Mouse (Mus musculus): ENCODE results near the gene Mtx3. TPM values are rescaled to one million over a fixed set of nuclear protein-coding genes. Genes with fewer than 3 reads are reported as not detected.

Gene Mtx3
- polyA plus RNA-seq, 2 experiments, result 5.6 to 27.3 TPM

- Histone ChIP-seq H3K9me3 (ENCODE audit: control insufficient read depth, low read length) (no peaks in the 10 kb centered on the region), H3K9ac (ENCODE audit: low read depth, low read length, severe bottlenecking) (no peak overlapping the region)
Measured at GRCm38 (mm10) chr13:92879514-92879913, 35.0 kb downstream of the Mtx3 start.

GRCm38 (mm10) chr13:92879933-92880332 is 35.4 kb downstream of the Mtx3 start:
- peak; percentile 76; the same call in 1 of the 2 replicates for ATAC-seq (ENCODE audit: low FRiP score, low read depth)

More at GRCm38 (mm10) chr13:92879514-92879913, 35.0 kb downstream of the Mtx3 start:
- no peak overlapping the region for H3K4me3 ChIP-seq (replicated peaks; ENCODE audit: low read length)
- H3K27me3 ChIP-seq (ENCODE audit: control insufficient read depth, insufficient read depth, low read length), result no peaks in the 10 kb centered on the region
- H3K4me1 ChIP-seq (ENCODE audit: control insufficient read depth, insufficient read depth, low read length), result peaks cover 4% of the 10 kb centered on the region; the same call in 1 of the 2 replicates
- H3K36me3 ChIP-seq (ENCODE audit: control insufficient read depth, insufficient read depth, low read length), result no peaks in the 10 kb centered on the region
- H3K27ac ChIP-seq (replicated peaks; ENCODE audit: low read depth, low read length), result no peak overlapping the region
- no peak overlapping the region for H3K4me2 ChIP-seq (replicated peaks; ENCODE audit: low read depth, low read length, severe bottlenecking)
- TF ChIP-seq POLR2A (IDR thresholded peaks at IDR 0.05; ENCODE audit: borderline replicate concordance, extremely low read depth, insufficient read depth, insufficient read length), result no peak
- 49% methylated on average over 4 of the region's 4 CpGs for WGBS
- DNase-seq (ENCODE audit: low spot score), result no peak
- ATAC-seq (ENCODE audit: low FRiP score, low read depth), result no peak

GRCm38 (mm10) chr13:92880589-92880988 is 36.0 kb downstream of the Mtx3 start:
- Histone ChIP-seq H3K4me2 (replicated peaks; ENCODE audit: low read depth, low read length, severe bottlenecking) (no peak overlapping the region), H3K9ac (ENCODE audit: low read depth, low read length, severe bottlenecking) (no peak overlapping the region), H3K27me3 (ENCODE audit: control insufficient read depth, insufficient read depth, low read length) (no peaks in the 10 kb centered on the region), H3K4me3 (replicated peaks; ENCODE audit: low read length) (no peak overlapping the region), H3K36me3 (ENCODE audit: control insufficient read depth, insufficient read depth, low read length) (no peaks in the 10 kb centered on the region), H3K9me3 (ENCODE audit: control insufficient read depth, low read length) (no peaks in the 10 kb centered on the region), H3K4me1 (ENCODE audit: control insufficient read depth, insufficient read depth, low read length) (peaks cover 4% of the 10 kb centered on the region; the same call in 1 of the 2 replicates), H3K27ac (replicated peaks; ENCODE audit: low read depth, low read length) (no peak overlapping the region)
- ATAC-seq (ENCODE audit: low FRiP score, low read depth), result no peak
- no peak for TF ChIP-seq POLR2A (IDR thresholded peaks at IDR 0.05; ENCODE audit: borderline replicate concordance, extremely low read depth, insufficient read depth, insufficient read length)
- no peak for DNase-seq (ENCODE audit: low spot score)

More at GRCm38 (mm10) chr13:92879933-92880332, 35.4 kb downstream of the Mtx3 start:
- no peaks in the 10 kb centered on the region for H3K9me3 ChIP-seq (ENCODE audit: control insufficient read depth, low read length)
- no peak overlapping the region for H3K4me2 ChIP-seq (replicated peaks; ENCODE audit: low read depth, low read length, severe bottlenecking)
- DNase-seq (ENCODE audit: low spot score), result peak; percentile 21
- no peak for TF ChIP-seq POLR2A (IDR thresholded peaks at IDR 0.05; ENCODE audit: borderline replicate concordance, extremely low read depth, insufficient read depth, insufficient read length)
- peaks cover 4% of the 10 kb centered on the region; the same call in 1 of the 2 replicates for H3K4me1 ChIP-seq (ENCODE audit: control insufficient read depth, insufficient read depth, low read length)
- H3K27ac ChIP-seq (replicated peaks; ENCODE audit: low read depth, low read length), result no peak overlapping the region
- 53% methylated on average over 9 of the region's 9 CpGs for WGBS
- no peak overlapping the region for H3K9ac ChIP-seq (ENCODE audit: low read depth, low read length, severe bottlenecking)
- no peaks in the 10 kb centered on the region for H3K36me3 ChIP-seq (ENCODE audit: control insufficient read depth, insufficient read depth, low read length)
- no peaks in the 10 kb centered on the region for H3K27me3 ChIP-seq (ENCODE audit: control insufficient read depth, insufficient read depth, low read length)
- H3K4me3 ChIP-seq (replicated peaks; ENCODE audit: low read length), result no peak overlapping the region

GRCm38 (mm10) chr13:92882271-92882985 is 37.9 kb downstream of the Mtx3 start:
- Histone ChIP-seq H3K4me3 (replicated peaks; ENCODE audit: low read length) (no peak overlapping the region), H3K36me3 (ENCODE audit: control insufficient read depth, insufficient read depth, low read length) (no peaks in the 10 kb centered on the region), H3K9me3 (ENCODE audit: control insufficient read depth, low read length) (no peaks in the 10 kb centered on the region), H3K27ac (replicated peaks; ENCODE audit: low read depth, low read length) (no peak overlapping the region), H3K4me2 (replicated peaks; ENCODE audit: low read depth, low read length, severe bottlenecking) (no peak overlapping the region), H3K9ac (ENCODE audit: low read depth, low read length, severe bottlenecking) (no peak overlapping the region), H3K4me1 (ENCODE audit: control insufficient read depth, insufficient read depth, low read length) (peaks cover 4% of the 10 kb centered on the region; the same call in 1 of the 2 replicates), H3K27me3 (ENCODE audit: control insufficient read depth, insufficient read depth, low read length) (no peaks in the 10 kb centered on the region)
- no peak for TF ChIP-seq POLR2A (IDR thresholded peaks at IDR 0.05; ENCODE audit: borderline replicate concordance, extremely low read depth, insufficient read depth, insufficient read length)
- ATAC-seq (ENCODE audit: low FRiP score, low read depth) (no peak), DNase-seq (ENCODE audit: low spot score) (no peak)
- 69% methylated on average over 9 of the region's 9 CpGs for WGBS

GRCm38 (mm10) chr13:92882986-92883720 is 38.6 kb downstream of the Mtx3 start:
- H3K4me3 ChIP-seq (replicated peaks; ENCODE audit: low read length), result no peak overlapping the region
- ATAC-seq (ENCODE audit: low FRiP score, low read depth) (no peak), DNase-seq (ENCODE audit: low spot score) (no peak)
- no peak overlapping the region for H3K9ac ChIP-seq (ENCODE audit: low read depth, low read length, severe bottlenecking)
- no peaks in the 10 kb centered on the region for H3K27me3 ChIP-seq (ENCODE audit: control insufficient read depth, insufficient read depth, low read length)
- H3K27ac ChIP-seq (replicated peaks; ENCODE audit: low read depth, low read length), result no peak overlapping the region
- no peaks in the 10 kb centered on the region for H3K9me3 ChIP-seq (ENCODE audit: control insufficient read depth, low read length)
- peaks cover 4% of the 10 kb centered on the region; the same call in 1 of the 2 replicates for H3K4me1 ChIP-seq (ENCODE audit: control insufficient read depth, insufficient read depth, low read length)
- TF ChIP-seq POLR2A (IDR thresholded peaks at IDR 0.05; ENCODE audit: borderline replicate concordance, extremely low read depth, insufficient read depth, insufficient read length), result no peak
- no peak overlapping the region for H3K4me2 ChIP-seq (replicated peaks; ENCODE audit: low read depth, low read length, severe bottlenecking)
- no peaks in the 10 kb centered on the region for H3K36me3 ChIP-seq (ENCODE audit: control insufficient read depth, insufficient read depth, low read length)
- 83% methylated on average over 7 of the region's 7 CpGs for WGBS

Measured in limb, embryonic 14.5 days (tissue).